Mouse (Mus musculus) ES-E14 (cell line): ENCODE results near the gene Cntn4.

Experiments
- HCFC1 ChIP-seq: IDR thresholded peaks from 2 replicates; pipeline ENCODE4 v1.6.1; 2012; ENCODE audit warnings: low read length, inconsistent platforms, borderline replicate concordance; ENCODE audit not compliant: insufficient read depth
- MAFK ChIP-seq: IDR thresholded peaks from 2 replicates; pipeline ENCODE4 v1.6.1; 2014; ENCODE audit warnings: mild to moderate bottlenecking, low read depth, low read length, inconsistent platforms; ENCODE audit not compliant: insufficient read depth
- ZC3H11A ChIP-seq: IDR thresholded peaks from 2 replicates; pipeline ENCODE4 v1.6.1; 2012; ENCODE audit warnings: low read depth, mild to moderate bottlenecking, inconsistent platforms, low read length, borderline replicate concordance

GRCm38 (mm10) chr6:106454131-106454838 lies 776.8 kb downstream of the Cntn4 start:
- TF ChIP-seq MAFK (no peak), ZC3H11A (no peak), HCFC1 (no peak)
